Mouse (Mus musculus): ENCODE measurements around the gene Olfr108. TPM values are rescaled to one million over a fixed set of nuclear protein-coding genes. Genes with fewer than 3 reads are reported as not detected.

Gene Olfr108
- not detected in 2 replicates for total RNA-seq (2017)

- no peak for ATAC-seq (replicated peaks; ENCODE audit: low read depth, poor library complexity, severe bottlenecking)
Observed at GRCm38 (mm10) chr17:37445180-37445579, at the start of gene Olfr108. Gene Olfr108 (plus strand): TSS chr17:37445480.

GRCm38 (mm10) chr17:37398926-37399325, 46.4 kb upstream of the Olfr108 start, which contains the start of gene Olfr107:
Gene Olfr107 (plus strand): TSS chr17:37399226.
- no peak for ATAC-seq (replicated peaks; ENCODE audit: low read depth, poor library complexity, severe bottlenecking)

- no peak for ATAC-seq (replicated peaks; ENCODE audit: low read depth, poor library complexity, severe bottlenecking)
Observed at GRCm38 (mm10) chr17:37413380-37413779, 31.9 kb upstream of the Olfr108 start.

- ATAC-seq (replicated peaks; ENCODE audit: low read depth, poor library complexity, severe bottlenecking): no peak
Observed at GRCm38 (mm10) chr17:37458616-37459015, 13.3 kb downstream of the Olfr108 start, which contains the start of gene Olfr109. Gene Olfr109 (plus strand): TSS chr17:37458916.

- no peak for ATAC-seq (replicated peaks; ENCODE audit: low read depth, poor library complexity, severe bottlenecking)
Observed at GRCm38 (mm10) chr17:37483452-37483851, 38.2 kb downstream of the Olfr108 start, which contains the start of gene H2-M2. Gene H2-M2 (minus strand): TSS chr17:37483552.

GRCm38 (mm10) chr17:37491930-37492518, 46.7 kb downstream of the Olfr108 start, which contains the start of gene Olfr110:
Gene Olfr110 (plus strand): TSS chr17:37492468.
- ATAC-seq (replicated peaks; ENCODE audit: low read depth, poor library complexity, severe bottlenecking): peak; percentile 79

Other genes with a start within 250 kb of the Olfr108 start
- not detected in 2 replicates for gene Olfr94, start 244.5 kb upstream of the Olfr108 start, total RNA-seq (2017)
- not detected in 2 replicates for gene Olfr95, start 232.4 kb upstream of the Olfr108 start, total RNA-seq (2017)
- not detected in 2 replicates for gene Olfr96, start 225.3 kb upstream of the Olfr108 start, total RNA-seq (2017)
- gene Olfr97, start 208.2 kb upstream of the Olfr108 start, total RNA-seq (2017): not detected in 2 replicates
- not detected in 2 replicates for gene Olfr98, start 181.7 kb upstream of the Olfr108 start, total RNA-seq (2017)
- gene H2-M3, start 175.3 kb upstream of the Olfr108 start, total RNA-seq (2017): 20.5 and 23.4 TPM in 2 replicates
- gene Olfr99, start 162.0 kb upstream of the Olfr108 start, total RNA-seq (2017): 1.8 TPM in 1 of 2 replicates, not detected in the other
- not detected in 2 replicates for gene Olfr101, start 141.2 kb upstream of the Olfr108 start, total RNA-seq (2017)
- gene Olfr102, start 128.4 kb upstream of the Olfr108 start, total RNA-seq (2017): not detected in 2 replicates
- not detected in 2 replicates for gene Olfr103, start 105.8 kb upstream of the Olfr108 start, total RNA-seq (2017)
- not detected in 2 replicates for gene Olfr104-ps, start 85.9 kb upstream of the Olfr108 start, total RNA-seq (2017)
- not detected in 2 replicates for gene Olfr105-ps, start 66.4 kb upstream of the Olfr108 start, total RNA-seq (2017)
- gene Olfr106-ps, start 55.1 kb upstream of the Olfr108 start, total RNA-seq (2017): not detected in 2 replicates
- gene Olfr107, start 46.3 kb upstream of the Olfr108 start, total RNA-seq (2017): not detected in 2 replicates
- gene Olfr109, start 13.4 kb downstream of the Olfr108 start, total RNA-seq (2017): not detected in 2 replicates
- not detected in 2 replicates for gene H2-M2, start 38.1 kb downstream of the Olfr108 start, total RNA-seq (2017)
- not detected in 2 replicates for gene Olfr110, start 47.0 kb downstream of the Olfr108 start, total RNA-seq (2017)
- gene Olfr111, start 62.5 kb downstream of the Olfr108 start, total RNA-seq (2017): not detected in 2 replicates
- gene Olfr112, start 124.0 kb downstream of the Olfr108 start, total RNA-seq (2017): not detected in 2 replicates
- not detected in 2 replicates for gene Olfr113, start 132.2 kb downstream of the Olfr108 start, total RNA-seq (2017)
- not detected in 2 replicates for gene Olfr114, start 147.3 kb downstream of the Olfr108 start, total RNA-seq (2017)
- not detected in 2 replicates for gene Olfr115, start 181.6 kb downstream of the Olfr108 start, total RNA-seq (2017)
- not detected in 2 replicates for gene Olfr116, start 181.7 kb downstream of the Olfr108 start, total RNA-seq (2017)
- gene Olfr117, start 218.3 kb downstream of the Olfr108 start, total RNA-seq (2017): not detected in 2 replicates
- not detected in 2 replicates for gene Olfr118, start 221.5 kb downstream of the Olfr108 start, total RNA-seq (2017)